22 mouse cellular contexts compared by ENCODE assay signal in the genomic region with DNA sequence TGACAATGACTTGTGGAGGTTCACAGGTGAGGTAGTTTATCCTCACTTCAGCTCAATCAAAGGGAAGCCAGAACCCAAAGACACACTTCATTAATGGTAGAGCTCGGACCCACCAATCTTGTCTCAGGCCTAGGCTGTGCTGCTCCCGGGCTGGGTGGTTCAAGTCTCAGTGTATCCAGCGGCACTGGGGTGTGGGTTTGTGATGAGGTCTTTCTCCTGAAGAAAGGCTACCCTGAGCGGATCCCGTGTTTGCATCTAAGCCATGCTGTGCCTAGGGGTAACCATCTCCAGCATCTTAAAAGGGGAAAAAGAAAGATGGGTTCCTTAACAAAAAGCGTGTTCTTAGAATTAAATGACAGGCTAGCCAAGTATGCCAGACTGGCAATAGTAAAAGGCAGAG.
DNase-seq lines count a peak whose midpoint lies in the region; ATAC-seq and TF ChIP-seq lines count a peak whose summit lies in the region.
"Had no signal": no experiment of that assay in that cellular context is flagged by ENCODE, and none has a peak within 500 bp of the region (broad histone marks: within the 10 kb centered on the region; RNA-seq: fewer than 3 reads in every experiment).

No protein-coding gene starts in this region.

- H3K27me3 ChIP-seq in forebrain, postnatal 0 days (ENCODE audit: insufficient read depth, low read length) = no peaks in the 10 kb centered on the region
- H3K27me3 ChIP-seq in forebrain, embryonic 11.5 days (ENCODE audit: control insufficient read depth, insufficient read depth, low read length) = no peaks in the 10 kb centered on the region
- no peaks in the 10 kb centered on the region for H3K27me3 ChIP-seq in embryonic facial prominence, embryonic 14.5 days (replicated peaks; ENCODE audit: control insufficient read depth, insufficient read depth, low read length)
- no peaks in the 10 kb centered on the region for H3K27me3 ChIP-seq in hindbrain, embryonic 15.5 days
- H3K27me3 ChIP-seq in midbrain, postnatal 0 days (ENCODE audit: insufficient read depth, low read length) = no peaks in the 10 kb centered on the region
- H3K27me3 ChIP-seq: CH12.LX; heart, embryonic 15.5 days; kidney, embryonic 15.5 days; limb, embryonic 13.5 days; liver, embryonic 13.5 days had no signal

- WGBS in forebrain, postnatal 0 days = 55% methylated on average over 6 of the region's 6 CpGs
- 79% methylated on average over 6 of the region's 6 CpGs for WGBS in forebrain, embryonic 11.5 days
- WGBS in embryonic facial prominence, embryonic 14.5 days = 87% methylated on average over 6 of the region's 6 CpGs
- 38% methylated on average over 6 of the region's 6 CpGs for WGBS in hindbrain, embryonic 15.5 days
- 41% methylated on average over 6 of the region's 6 CpGs for WGBS in midbrain, postnatal 0 days

- H3K9ac ChIP-seq in forebrain, postnatal 0 days = no peak overlapping the region
- H3K9ac ChIP-seq in forebrain, embryonic 11.5 days (ENCODE audit: low read length) = no peak overlapping the region
- no peak overlapping the region for H3K9ac ChIP-seq in embryonic facial prominence, embryonic 14.5 days (ENCODE audit: low read depth, low read length)
- no peak overlapping the region for H3K9ac ChIP-seq in hindbrain, embryonic 15.5 days
- no peak overlapping the region for H3K9ac ChIP-seq in midbrain, postnatal 0 days (replicated peaks; ENCODE audit: low read length, poor library complexity, severe bottlenecking)
- H3K9ac ChIP-seq: heart, embryonic 15.5 days; kidney, embryonic 15.5 days; limb, embryonic 13.5 days; liver, embryonic 13.5 days; lung, embryonic 14.5 days had no signal

- H3K27ac ChIP-seq in forebrain, postnatal 0 days (ENCODE audit: low read depth, low read length) = no peak overlapping the region
- H3K27ac ChIP-seq in forebrain, embryonic 11.5 days (ENCODE audit: low read depth, low read length) = no peak overlapping the region
- no peak overlapping the region for H3K27ac ChIP-seq in embryonic facial prominence, embryonic 14.5 days (replicated peaks; ENCODE audit: low read depth, low read length)
- peak overlapping the region; percentile 30; the same call in 1 of the 2 replicates for H3K27ac ChIP-seq in hindbrain, embryonic 15.5 days (replicated peaks)
- H3K27ac ChIP-seq in midbrain, postnatal 0 days (ENCODE audit: low read depth, low read length) = peak overlapping the region; percentile 19; the same call in 1 of the 2 replicates
- H3K27ac ChIP-seq: heart, adult 2 months; heart, embryonic 15.5 days; kidney, embryonic 15.5 days; limb, embryonic 13.5 days; liver, embryonic 13.5 days had no signal

- ATAC-seq in forebrain, postnatal 0 days = 0 out of 2 replicates have a peak, but pooled peaks have one; percentile 4
- ATAC-seq in forebrain, embryonic 11.5 days (replicated peaks; ENCODE audit: low FRiP score) = no peak
- peak; percentile 22; the same call in 1 of the 2 replicates for ATAC-seq in embryonic facial prominence, embryonic 14.5 days (ENCODE audit: low read depth)
- ATAC-seq in hindbrain, embryonic 15.5 days (ENCODE audit: low FRiP score, low read depth) = peak; percentile 73
- ATAC-seq in midbrain, postnatal 0 days (ENCODE audit: low FRiP score) = no peak

- H3K4me3 ChIP-seq in forebrain, postnatal 0 days (ENCODE audit: low read depth, low read length) = no peak overlapping the region
- no peak overlapping the region for H3K4me3 ChIP-seq in forebrain, embryonic 11.5 days (ENCODE audit: low read depth, low read length)
- no peak overlapping the region for H3K4me3 ChIP-seq in embryonic facial prominence, embryonic 14.5 days (ENCODE audit: low read depth, low read length)
- no peak overlapping the region for H3K4me3 ChIP-seq in hindbrain, embryonic 15.5 days
- H3K4me3 ChIP-seq in midbrain, postnatal 0 days (ENCODE audit: low read depth, low read length) = no peak overlapping the region
- H3K4me3 ChIP-seq: heart, adult 2 months; heart, embryonic 15.5 days; kidney, embryonic 15.5 days; limb, embryonic 13.5 days; liver, embryonic 13.5 days; myocyte had no signal

- no peak overlapping the region for H3K4me2 ChIP-seq in forebrain, postnatal 0 days (ENCODE audit: low read depth)
- no peak overlapping the region for H3K4me2 ChIP-seq in forebrain, embryonic 11.5 days (ENCODE audit: low read depth, low read length, severe bottlenecking)
- H3K4me2 ChIP-seq in embryonic facial prominence, embryonic 14.5 days (ENCODE audit: low read depth, low read length) = no peak overlapping the region
- H3K4me2 ChIP-seq in hindbrain, embryonic 15.5 days = no peak overlapping the region
- no peak overlapping the region for H3K4me2 ChIP-seq in midbrain, postnatal 0 days (ENCODE audit: low read depth, low read length, poor library complexity, severe bottlenecking)
- H3K4me2 ChIP-seq: heart, embryonic 15.5 days; kidney, embryonic 15.5 days; limb, embryonic 13.5 days; liver, embryonic 13.5 days; lung, embryonic 14.5 days had no signal

- TF ChIP-seq CTCF in forebrain, postnatal 0 days (IDR thresholded peaks at IDR 0.05; ENCODE audit: low read depth) = no peak
- TF ChIP-seq CTCF in midbrain, postnatal 0 days (IDR thresholded peaks at IDR 0.05) = no peak

- H3K9me3 ChIP-seq in forebrain, postnatal 0 days (ENCODE audit: low read length) = no peaks in the 10 kb centered on the region
- no peaks in the 10 kb centered on the region for H3K9me3 ChIP-seq in forebrain, embryonic 11.5 days (ENCODE audit: control insufficient read depth, low read length)
- no peaks in the 10 kb centered on the region for H3K9me3 ChIP-seq in embryonic facial prominence, embryonic 14.5 days (ENCODE audit: control insufficient read depth, low read length)
- H3K9me3 ChIP-seq in hindbrain, embryonic 15.5 days = no peaks in the 10 kb centered on the region
- H3K9me3 ChIP-seq in midbrain, postnatal 0 days (ENCODE audit: low read length) = no peaks in the 10 kb centered on the region
- H3K9me3 ChIP-seq: heart, embryonic 15.5 days; kidney, embryonic 15.5 days; limb, embryonic 13.5 days; liver, embryonic 13.5 days had no signal

- H3K4me1 ChIP-seq in forebrain, postnatal 0 days (ENCODE audit: insufficient read depth) = peaks cover 21% of the 10 kb centered on the region
- no peaks in the 10 kb centered on the region for H3K4me1 ChIP-seq in forebrain, embryonic 11.5 days (replicated peaks; ENCODE audit: control insufficient read depth, insufficient read depth, low read length)
- 0 out of 2 replicates have a peak, but pooled peaks cover 8% of the 10 kb centered on the region for H3K4me1 ChIP-seq in embryonic facial prominence, embryonic 14.5 days (ENCODE audit: control insufficient read depth, insufficient read depth, low read length)
- H3K4me1 ChIP-seq in hindbrain, embryonic 15.5 days (replicated peaks) = peaks cover 28% of the 10 kb centered on the region
- peaks cover 14% of the 10 kb centered on the region; the same call in 1 of the 2 replicates for H3K4me1 ChIP-seq in midbrain, postnatal 0 days (ENCODE audit: insufficient read depth, low read length)
- H3K4me1 ChIP-seq: kidney, embryonic 15.5 days; liver, embryonic 13.5 days had no signal

- DNase-seq in forebrain, postnatal 0 days = no peak
- no peak for DNase-seq in forebrain, embryonic 11.5 days (ENCODE audit: low spot score)
- no peak for DNase-seq in embryonic facial prominence, embryonic 14.5 days (ENCODE audit: low spot score)
- DNase-seq in midbrain, postnatal 0 days (ENCODE audit: low spot score) = no peak
- no peak for DNase-seq in kidney, adult 18-20 months
- DNase-seq in layer of hippocampus, adult 11-12 months (ENCODE audit: low spot score) = no peak
- no peak for DNase-seq in kidney, postnatal 4 days
- DNase-seq: cerebellum, adult 2 months; cerebellum, postnatal 36 days; gastrocnemius, postnatal 14 days; heart, adult 2 months; liver, embryonic 13.5 days; lung, embryonic 14.5 days; lung, postnatal 36 days; right cerebral cortex, adult 18-20 months; thymus, postnatal 14 days had no signal

- no peaks in the 10 kb centered on the region for H3K36me3 ChIP-seq in forebrain, postnatal 0 days (ENCODE audit: insufficient read depth)
- H3K36me3 ChIP-seq in forebrain, embryonic 11.5 days (ENCODE audit: control insufficient read depth, insufficient read depth, low read length) = no peaks in the 10 kb centered on the region
- no peaks in the 10 kb centered on the region for H3K36me3 ChIP-seq in embryonic facial prominence, embryonic 14.5 days (ENCODE audit: control insufficient read depth, insufficient read depth, low read length)
- H3K36me3 ChIP-seq in hindbrain, embryonic 15.5 days = no peaks in the 10 kb centered on the region
- no peaks in the 10 kb centered on the region for H3K36me3 ChIP-seq in midbrain, postnatal 0 days (ENCODE audit: insufficient read depth, low read length)
- H3K36me3 ChIP-seq: heart, embryonic 15.5 days; kidney, embryonic 15.5 days; limb, embryonic 13.5 days; liver, embryonic 13.5 days had no signal

Comparison
In these comparisons a context has a peak if more than half of its experiments do, and no peak if none do; other contexts are left out.
1. ATAC-seq: peak in forebrain, postnatal 0 days (single experiment), embryonic facial prominence, embryonic 14.5 days (single experiment) and hindbrain, embryonic 15.5 days (single experiment); none in forebrain, embryonic 11.5 days (single experiment) and midbrain, postnatal 0 days (single experiment).
2. H3K27ac ChIP-seq: peak in hindbrain, embryonic 15.5 days (single experiment) and midbrain, postnatal 0 days (single experiment); none in forebrain, postnatal 0 days (single experiment), forebrain, embryonic 11.5 days (single experiment) and embryonic facial prominence, embryonic 14.5 days (single experiment).